Mouse (Mus musculus) gastrocnemius, postnatal 25 days (tissue): ENCODE results near the gene Map2k7. TPM values are rescaled to one million over a fixed set of nuclear protein-coding genes. Genes with fewer than 3 reads are reported as not detected.
A peak's percentile ranks its signal among the peaks of the same experiment; 100 is the strongest.

Experiments
- DNase-seq: peaks from one replicate; pipeline ENCODE4 v3.0.0; 2022
- total RNA-seq, 2 experiments: library from RNA; stranded (reverse); gene quantifications; 1 replicate in 1 of 2; 2 replicates in 1 of 2; pipeline ENCODE4 v1.2.3; 2021

Map2k7 gene
- total RNA-seq, 2 experiments from 2014 or later, result 75.9 to 79.6 TPM

DNA sequence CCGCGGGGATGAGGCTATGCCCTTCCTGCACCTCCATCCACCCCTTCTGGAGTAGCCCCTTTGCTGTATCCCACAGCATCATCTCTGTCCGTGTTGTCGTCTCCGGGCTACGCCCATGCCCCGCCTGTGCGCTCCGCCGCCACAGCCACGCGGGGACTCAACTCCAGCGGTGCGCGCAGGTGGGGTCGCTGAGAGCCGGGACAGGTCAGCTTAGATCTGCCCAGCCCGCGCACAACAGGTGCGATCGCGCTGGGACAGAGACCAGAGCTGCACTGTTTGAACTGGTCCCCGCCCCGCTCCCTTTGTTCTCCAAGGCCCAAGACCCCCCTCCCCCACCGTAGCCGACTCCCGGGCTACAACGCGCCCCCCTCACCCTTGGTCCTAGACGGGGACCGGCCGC, 20.1 kb downstream of the Map2k7 start:
- DNase-seq, result no peak

DNA sequence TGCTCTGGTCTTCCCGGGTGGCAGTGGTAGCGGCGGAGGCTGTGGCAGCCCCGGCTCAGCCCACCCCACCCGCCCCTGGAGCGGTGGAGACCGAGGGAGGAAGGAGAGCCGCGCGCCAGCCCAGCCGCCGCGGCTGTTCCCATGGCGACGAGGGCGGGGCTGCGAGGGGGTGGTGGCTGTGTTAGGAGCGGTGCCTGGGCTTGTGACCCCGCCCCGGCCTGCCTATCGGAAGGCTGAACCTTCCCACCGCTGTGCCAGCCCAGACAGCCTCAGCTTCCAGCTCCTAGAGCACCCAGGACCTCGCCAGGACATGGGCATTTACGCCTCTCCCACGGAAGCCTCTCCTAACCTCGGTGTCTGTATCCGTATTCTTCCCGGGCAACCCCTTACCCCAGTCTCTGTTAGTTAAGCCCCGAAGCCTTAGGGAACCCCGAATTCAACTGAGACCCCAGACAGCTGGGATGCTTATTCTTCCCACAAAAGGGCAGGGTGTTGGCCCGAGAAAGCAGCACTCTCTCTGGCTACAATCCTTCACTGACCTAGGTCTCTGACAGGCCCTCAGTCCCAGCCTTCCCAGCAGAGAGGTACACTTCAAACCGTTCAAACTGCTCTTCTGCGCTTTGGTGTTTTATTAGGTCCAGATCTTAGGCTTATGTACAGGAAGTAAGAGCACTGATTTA, 20.7 kb downstream of the Map2k7 start, which contains the start of gene Ctxn1:
Gene Ctxn1, minus strand, starts transcription at position 150 of the 680 bp plus-strand sequence.
- DNase-seq, result peak; percentile 90

GRCm38 (mm10) chr8:4259805-4260170, 21.2 kb downstream of the Map2k7 start:
- no peak for DNase-seq

DNA sequence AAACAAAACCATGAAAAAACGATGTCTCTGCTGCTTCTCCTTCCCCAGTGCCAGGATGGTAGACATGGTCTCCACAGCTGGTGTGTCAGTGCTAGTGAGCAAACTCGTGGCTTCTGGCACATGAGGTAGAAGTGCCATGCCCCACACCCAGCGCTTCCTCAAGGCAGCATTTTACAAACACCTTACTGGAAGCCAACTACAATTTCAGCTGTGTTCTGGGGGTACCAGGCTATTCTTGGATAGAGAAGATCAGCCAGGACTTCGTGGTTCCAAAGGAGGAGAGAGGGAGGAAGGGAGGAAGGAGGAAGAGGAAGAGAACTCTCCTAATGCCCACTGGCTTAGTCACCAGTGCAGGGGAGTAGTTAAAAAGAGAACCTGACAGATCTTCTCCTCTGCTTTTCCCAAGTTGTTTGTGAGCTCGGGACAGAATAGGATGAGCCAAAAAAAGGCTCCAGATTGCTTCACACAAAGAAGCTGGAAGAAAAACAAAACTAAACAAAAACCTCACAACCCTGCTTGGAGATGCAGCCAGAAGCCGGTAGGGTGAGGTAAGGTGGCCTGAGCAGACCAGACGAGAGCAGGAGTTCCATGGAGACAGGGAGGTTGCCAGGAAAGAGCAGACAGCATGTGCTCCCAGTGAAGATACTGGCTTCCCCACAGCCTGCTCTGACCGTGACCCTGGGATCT, 24.7 kb downstream of the Map2k7 start:
- no peak for DNase-seq

DNA sequence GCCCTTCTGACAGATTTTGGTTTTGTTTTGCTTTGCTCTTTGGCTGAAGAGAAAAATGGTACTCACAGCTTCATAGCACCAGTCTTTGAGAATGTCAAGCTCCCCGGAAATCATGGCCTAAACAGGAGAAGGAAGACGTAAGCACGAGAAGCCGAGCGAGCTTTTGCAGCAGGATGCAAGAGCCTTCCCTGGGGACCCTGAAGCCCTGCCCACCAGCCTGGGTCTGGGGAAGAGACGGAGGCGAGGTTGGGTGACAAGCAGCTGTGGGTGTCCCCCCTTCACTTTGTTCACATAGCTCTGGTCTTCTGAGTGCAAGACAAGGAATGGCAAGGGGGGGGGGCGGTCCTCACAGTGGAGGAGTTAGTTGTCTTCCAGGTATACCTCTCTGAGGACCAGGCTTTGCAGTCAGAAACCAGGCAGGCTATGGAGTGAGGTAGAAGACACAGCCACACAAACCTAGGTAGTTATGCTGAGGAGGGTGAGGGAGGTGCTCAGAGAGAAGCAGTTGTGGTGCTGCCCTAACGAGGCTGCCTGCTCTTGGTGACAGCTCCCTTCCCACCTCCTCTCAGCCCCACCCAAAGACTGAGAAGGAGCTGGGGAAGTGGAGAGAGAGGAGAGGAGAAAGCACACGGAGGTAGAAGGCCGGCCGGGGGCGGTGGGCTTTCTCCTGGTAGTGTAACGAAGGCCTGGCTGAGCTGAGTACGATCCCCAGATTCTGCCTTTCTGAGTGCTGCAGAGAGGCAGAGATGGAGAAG, 26.8 kb downstream of the Map2k7 start:
- no peak for DNase-seq

DNA sequence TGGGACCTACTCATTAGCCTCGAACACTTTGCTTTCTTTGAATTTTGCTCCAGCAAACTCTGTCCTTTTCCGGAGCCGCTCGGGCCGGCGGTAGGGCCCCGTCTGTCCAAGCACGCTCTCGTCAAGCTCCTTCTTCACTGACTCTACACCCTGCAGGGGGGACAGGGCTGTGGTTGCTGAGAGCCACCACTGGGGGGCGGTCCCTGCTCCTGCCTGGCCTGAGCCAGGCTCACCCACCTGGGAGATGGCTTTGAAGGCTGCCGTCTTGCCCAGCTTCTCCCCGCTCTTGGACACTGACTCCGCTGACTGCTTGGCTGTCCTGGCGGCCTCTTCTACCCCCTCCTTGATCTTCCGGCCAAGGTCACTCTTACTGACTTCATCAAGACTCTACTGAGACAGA, 29.1 kb downstream of the Map2k7 start:
- no peak for DNase-seq

DNA sequence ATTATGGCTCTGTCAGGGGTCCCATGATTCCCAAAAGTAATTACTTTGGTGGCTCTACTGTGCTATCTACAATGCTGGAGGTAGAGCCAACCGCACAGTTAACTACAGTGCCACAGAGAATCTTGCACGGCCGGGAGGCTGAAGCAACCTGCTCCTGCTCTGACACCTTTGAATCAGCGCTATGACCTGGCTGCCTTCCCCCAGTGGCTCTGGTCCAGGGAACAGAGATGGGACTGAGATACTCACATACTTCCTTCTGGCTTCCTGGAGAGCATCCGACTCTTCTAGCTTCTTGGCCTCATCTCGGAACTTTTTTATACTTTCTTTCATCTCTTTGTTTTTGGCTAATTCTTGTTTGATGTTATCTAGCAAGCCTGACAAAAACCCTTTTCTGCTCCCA, 31.1 kb downstream of the Map2k7 start:
- DNase-seq, result no peak

- peak; percentile 93 for DNase-seq
Observed at GRCm38 (mm10) chr8:4275275-4276110, 37.0 kb downstream of the Map2k7 start, which contains the start of gene Timm44. Timm44 (minus strand) TSS chr8:4275913.

DNA sequence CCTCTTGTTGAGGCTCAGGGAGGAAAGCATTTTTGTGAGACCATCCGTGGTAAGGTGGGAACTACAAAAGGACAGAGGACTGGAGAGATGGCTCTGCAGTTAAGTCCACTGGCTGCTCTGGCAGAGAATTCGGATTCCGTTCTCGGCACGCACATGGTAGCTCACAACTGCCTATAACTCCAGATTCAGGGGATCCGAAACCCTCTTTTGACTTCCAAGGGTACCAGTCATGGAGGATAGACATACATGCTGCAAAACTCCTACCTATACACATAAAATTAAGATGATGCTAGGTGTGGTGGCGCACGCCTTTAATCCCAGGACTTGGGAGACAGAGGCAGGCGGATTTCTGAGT, 37.5 kb downstream of the Map2k7 start:
- DNase-seq, result no peak

DNA sequence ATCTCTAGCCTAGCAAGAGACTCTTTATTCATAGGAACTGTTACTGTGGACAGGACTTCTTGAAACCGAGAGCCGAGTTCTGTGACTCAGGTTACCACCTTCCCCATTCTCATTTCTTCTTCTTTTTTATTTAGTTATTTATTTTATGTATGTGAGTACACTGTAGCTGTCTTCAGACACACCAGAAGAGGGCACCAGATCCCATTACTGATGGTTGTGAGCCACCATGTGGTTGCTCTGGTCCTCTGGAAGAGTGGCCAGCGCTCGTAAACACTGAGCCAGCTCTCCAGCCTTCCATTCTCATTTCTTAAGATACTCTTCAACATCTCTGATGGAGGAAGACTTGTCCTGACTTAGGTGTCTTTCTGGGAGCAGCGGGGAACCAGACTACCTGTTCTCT, 54.2 kb downstream of the Map2k7 start:
- DNase-seq, result no peak

Other genes with a start within 250 kb of the Map2k7 start
- 1 to 10 TPM; 1.1 to 3.6 TPM for gene Cd209f, start 132.9 kb upstream of the Map2k7 start, total RNA-seq
- gene Cd209g, start 104.6 kb upstream of the Map2k7 start, total RNA-seq, result 1 to 10 TPM in 1 of 2 experiments, under 1 TPM in 1; 0.26 to 1.3 TPM
- gene Evi5l, start 72.2 kb upstream of the Map2k7 start, total RNA-seq, result 10 to 100 TPM; 14.7 to 15.5 TPM
- under 1 TPM in 1 of 2 experiments, not detected in 1; 0.05 TPM for gene Prr36, start 21.3 kb upstream of the Map2k7 start, total RNA-seq
- under 1 TPM in 1 of 2 experiments, not detected in 1; 0.08 TPM for gene Lrrc8e, start 11.9 kb upstream of the Map2k7 start, total RNA-seq
- gene Gm49320, start 125 bp downstream of the Map2k7 start, total RNA-seq, result under 1 TPM in 1 of 2 experiments, not detected in 1; 0.16 TPM
- gene Tgfbr3l, start 9.5 kb downstream of the Map2k7 start, total RNA-seq, result 1 to 10 TPM; 1.5 to 1.8 TPM
- 1 to 10 TPM; 8.4 to 9.5 TPM for gene Snapc2, start 14.3 kb downstream of the Map2k7 start, total RNA-seq
- gene Ctxn1, start 20.5 kb downstream of the Map2k7 start, total RNA-seq, result under 1 TPM; 0.61 to 0.96 TPM
- 10 to 100 TPM; 76.2 to 77.4 TPM for gene Timm44, start 37.2 kb downstream of the Map2k7 start, total RNA-seq
- 10 to 100 TPM; 10.8 to 12.1 TPM for gene Ccl25, start 86.5 kb downstream of the Map2k7 start, total RNA-seq
- gene Elavl1, start 86.7 kb downstream of the Map2k7 start, total RNA-seq, result 10 to 100 TPM; 37.2 to 38.5 TPM